Mouse (Mus musculus): ENCODE measurements around the gene Sult2b1. TPM values are rescaled to one million over a fixed set of nuclear protein-coding genes. Genes with fewer than 3 reads are reported as not detected.

Gene Sult2b1
- total and polyA plus RNA-seq, 2 experiments from 2014 or later, result 0.23 TPM; not detected in 1

DNA sequence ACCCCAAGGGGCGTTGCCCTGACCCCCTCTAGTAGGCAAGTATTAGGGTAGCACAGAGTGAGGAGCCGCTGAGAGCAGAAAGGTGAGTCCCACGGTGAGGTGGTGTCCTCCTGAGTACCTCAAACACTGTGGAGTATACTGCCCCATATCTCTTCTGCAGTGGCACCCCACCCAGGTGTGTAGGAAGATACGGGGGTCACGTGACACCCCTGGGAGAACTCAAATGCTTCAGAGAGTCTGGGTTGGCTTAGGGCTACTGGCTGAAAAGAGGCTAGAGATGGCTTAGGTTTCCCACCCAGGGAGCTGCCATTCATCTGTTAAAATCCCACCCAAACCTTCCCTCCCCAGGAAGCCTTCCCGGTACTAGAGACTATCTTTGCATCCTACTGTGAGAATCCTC, 12.5 kb upstream of the Sult2b1 start:
- Histone ChIP-seq H3K4me1 (ENCODE audit: control insufficient read depth, insufficient read depth) (peaks cover 7% of the 10 kb centered on the region), H3K36me3 (replicated peaks; ENCODE audit: control insufficient read depth, insufficient read depth, low read length) (no peaks in the 10 kb centered on the region), H3K4me3 (ENCODE audit: low read depth, low read length) (no peak overlapping the region), H3K27me3 (ENCODE audit: control insufficient read depth, insufficient read depth, low read length) (peaks cover 79% of the 10 kb centered on the region), H3K9me3 (replicated peaks; ENCODE audit: control insufficient read depth, low read length) (no peaks in the 10 kb centered on the region), H3K4me2 (ENCODE audit: low read depth, low read length) (no peak overlapping the region), H3K9ac (replicated peaks; ENCODE audit: low read depth, low read length) (no peak overlapping the region), H3K27ac (ENCODE audit: low read depth) (no peak overlapping the region)
- TF ChIP-seq EP300 (IDR thresholded peaks at IDR 0.05; ENCODE audit: low read depth) (no peak), CTCF (IDR thresholded peaks at IDR 0.05; ENCODE audit: low read depth) (no peak)
- 37% methylated on average over 6 of the region's 6 CpGs for WGBS
- DNase-seq (ENCODE audit: low spot score), result no peak
- ATAC-seq (ENCODE audit: insufficient read depth, low read depth), result no peak

GRCm38 (mm10) chr7:45794971-45795370, 10.5 kb upstream of the Sult2b1 start:
- Histone ChIP-seq H3K9me3 (replicated peaks; ENCODE audit: control insufficient read depth, low read length) (no peaks in the 10 kb centered on the region), H3K9ac (replicated peaks; ENCODE audit: low read depth, low read length) (no peak overlapping the region), H3K27me3 (ENCODE audit: control insufficient read depth, insufficient read depth, low read length) (peaks cover 67% of the 10 kb centered on the region), H3K4me2 (ENCODE audit: low read depth, low read length) (no peak overlapping the region), H3K27ac (ENCODE audit: low read depth) (no peak overlapping the region), H3K4me1 (ENCODE audit: control insufficient read depth, insufficient read depth) (no peaks in the 10 kb centered on the region), H3K36me3 (replicated peaks; ENCODE audit: control insufficient read depth, insufficient read depth, low read length) (no peaks in the 10 kb centered on the region), H3K4me3 (ENCODE audit: low read depth, low read length) (no peak overlapping the region)
- ATAC-seq (ENCODE audit: insufficient read depth, low read depth) (no peak), DNase-seq (ENCODE audit: low spot score) (no peak)
- no peak for TF ChIP-seq EP300 (IDR thresholded peaks at IDR 0.05; ENCODE audit: low read depth)
- no peak for TF ChIP-seq CTCF (IDR thresholded peaks at IDR 0.05; ENCODE audit: low read depth)
- 83% methylated on average over 16 of the region's 29 CpGs for WGBS

- H3K4me2 ChIP-seq (ENCODE audit: low read depth, low read length), result no peak overlapping the region
- no peak overlapping the region for H3K27ac ChIP-seq (ENCODE audit: low read depth)
- ATAC-seq (ENCODE audit: insufficient read depth, low read depth), result no peak
- DNase-seq (ENCODE audit: low spot score), result no peak
- no peak overlapping the region for H3K4me3 ChIP-seq (ENCODE audit: low read depth, low read length)
- H3K27me3 ChIP-seq (ENCODE audit: control insufficient read depth, insufficient read depth, low read length), result peaks cover 64% of the 10 kb centered on the region
- TF ChIP-seq EP300 (IDR thresholded peaks at IDR 0.05; ENCODE audit: low read depth) (no peak), CTCF (IDR thresholded peaks at IDR 0.05; ENCODE audit: low read depth) (no peak)
- no peaks in the 10 kb centered on the region for H3K4me1 ChIP-seq (ENCODE audit: control insufficient read depth, insufficient read depth)
- 78% methylated on average over 39 of the region's 44 CpGs for WGBS
- H3K36me3 ChIP-seq (replicated peaks; ENCODE audit: control insufficient read depth, insufficient read depth, low read length), result no peaks in the 10 kb centered on the region
- H3K9me3 ChIP-seq (replicated peaks; ENCODE audit: control insufficient read depth, low read length), result no peaks in the 10 kb centered on the region
- no peak overlapping the region for H3K9ac ChIP-seq (replicated peaks; ENCODE audit: low read depth, low read length)
Measured at GRCm38 (mm10) chr7:45793969-45794585, 9.6 kb upstream of the Sult2b1 start.

DNA sequence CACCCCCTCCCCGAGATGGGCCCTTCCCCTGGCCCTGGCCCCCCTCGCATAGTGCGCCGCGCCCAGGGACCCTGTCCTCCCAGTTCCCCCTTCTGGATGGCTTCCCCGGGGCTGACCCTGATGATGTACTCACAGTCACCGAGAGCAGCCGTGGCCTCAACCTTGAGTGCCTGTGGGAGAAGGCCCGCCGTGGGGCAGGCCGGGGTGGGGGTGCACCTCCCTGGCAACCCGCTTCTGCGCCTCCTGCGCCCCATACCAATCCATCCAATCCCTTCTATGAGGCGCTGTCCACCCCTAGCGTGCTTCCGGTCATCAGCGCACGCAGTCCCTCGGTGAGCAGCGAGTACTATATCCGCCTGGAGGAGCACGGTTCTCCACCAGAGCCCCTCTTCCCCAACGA, 8.8 kb upstream of the Sult2b1 start:
- H3K27me3 ChIP-seq (ENCODE audit: control insufficient read depth, insufficient read depth, low read length), result peaks cover 59% of the 10 kb centered on the region
- no peak for TF ChIP-seq CTCF (IDR thresholded peaks at IDR 0.05; ENCODE audit: low read depth)
- no peak for TF ChIP-seq EP300 (IDR thresholded peaks at IDR 0.05; ENCODE audit: low read depth)
- no peak overlapping the region for H3K4me2 ChIP-seq (ENCODE audit: low read depth, low read length)

GRCm38 (mm10) chr7:45791756-45792490, 7.5 kb upstream of the Sult2b1 start:
- Histone ChIP-seq H3K4me1 (ENCODE audit: control insufficient read depth, insufficient read depth) (no peaks in the 10 kb centered on the region), H3K9me3 (replicated peaks; ENCODE audit: control insufficient read depth, low read length) (no peaks in the 10 kb centered on the region), H3K4me2 (ENCODE audit: low read depth, low read length) (no peak overlapping the region), H3K9ac (replicated peaks; ENCODE audit: low read depth, low read length) (no peak overlapping the region), H3K27me3 (ENCODE audit: control insufficient read depth, insufficient read depth, low read length) (peaks cover 59% of the 10 kb centered on the region), H3K27ac (ENCODE audit: low read depth) (no peak overlapping the region), H3K36me3 (replicated peaks; ENCODE audit: control insufficient read depth, insufficient read depth, low read length) (no peaks in the 10 kb centered on the region), H3K4me3 (ENCODE audit: low read depth, low read length) (no peak overlapping the region)
- WGBS, result 67% methylated on average over 17 of the region's 17 CpGs
- DNase-seq (ENCODE audit: low spot score) (no peak), ATAC-seq (ENCODE audit: insufficient read depth, low read depth) (no peak)
- no peak for TF ChIP-seq EP300 (IDR thresholded peaks at IDR 0.05; ENCODE audit: low read depth)
- no peak for TF ChIP-seq CTCF (IDR thresholded peaks at IDR 0.05; ENCODE audit: low read depth)

More for the DNA sequence above, 8.8 kb upstream of the Sult2b1 start:
- H3K9ac ChIP-seq (replicated peaks; ENCODE audit: low read depth, low read length), result no peak overlapping the region
- ATAC-seq (ENCODE audit: insufficient read depth, low read depth), result no peak
- no peaks in the 10 kb centered on the region for H3K9me3 ChIP-seq (replicated peaks; ENCODE audit: control insufficient read depth, low read length)
- no peak overlapping the region for H3K4me3 ChIP-seq (ENCODE audit: low read depth, low read length)
- WGBS, result 62% methylated on average over 23 of the region's 24 CpGs
- H3K27ac ChIP-seq (ENCODE audit: low read depth), result no peak overlapping the region
- no peaks in the 10 kb centered on the region for H3K36me3 ChIP-seq (replicated peaks; ENCODE audit: control insufficient read depth, insufficient read depth, low read length)
- no peak for DNase-seq (ENCODE audit: low spot score)
- no peaks in the 10 kb centered on the region for H3K4me1 ChIP-seq (ENCODE audit: control insufficient read depth, insufficient read depth)

Measured in heart, postnatal 0 days (tissue).